Mouse (Mus musculus): ENCODE results near the gene Ptpn9. TPM values are rescaled to one million over a fixed set of nuclear protein-coding genes. Genes with fewer than 3 reads are reported as not detected.

The Ptpn9 gene
- polyA plus RNA-seq, 1 experiment: 0.24 TPM

DNA sequence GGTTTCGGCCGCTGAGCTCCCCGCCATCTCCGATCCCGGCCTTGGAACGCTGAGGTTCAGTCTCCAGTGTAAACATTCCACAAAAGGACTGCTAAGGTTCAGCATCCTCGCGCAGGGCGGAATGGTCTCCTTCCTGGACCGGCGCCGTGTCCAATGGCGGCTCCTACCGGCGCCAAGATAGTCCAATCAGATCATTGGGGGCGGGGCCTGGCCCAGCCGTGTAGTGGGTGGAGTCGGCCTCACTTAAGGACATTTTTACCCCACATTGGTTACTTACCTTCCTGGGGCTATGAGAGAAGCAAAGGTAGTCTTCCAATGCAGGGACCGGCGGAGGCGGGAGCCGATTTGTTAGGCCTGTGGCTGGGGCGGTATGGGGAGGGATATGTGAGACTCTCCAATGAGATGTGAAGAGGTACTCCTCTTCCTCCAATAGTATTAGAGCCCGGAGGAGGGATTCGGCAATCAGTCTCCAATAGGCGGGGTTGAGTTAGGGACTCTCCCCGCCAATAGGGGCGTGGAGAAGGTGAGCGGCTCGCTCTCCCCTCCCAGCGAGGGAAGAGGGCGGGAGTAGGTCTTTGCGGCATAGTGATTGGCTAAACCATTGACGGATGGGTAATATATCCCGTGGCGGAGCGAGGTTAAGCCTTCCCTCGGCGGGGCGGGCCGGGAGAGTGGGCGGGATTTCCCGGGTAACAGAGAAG lies 81.1 kb downstream of the Ptpn9 start:
- Histone ChIP-seq H3K36me3 (ENCODE audit: control insufficient read depth) (peaks cover 23% of the 10 kb centered on the region), H3K4me1 (ENCODE audit: control insufficient read depth) (peaks cover 64% of the 10 kb centered on the region), H3K4me3 (replicated peaks) (peak overlapping the region; percentile 97), H3K27me3 (ENCODE audit: control insufficient read depth) (no peaks in the 10 kb centered on the region), H3K9me3 (ENCODE audit: control insufficient read depth, low read length) (no peaks in the 10 kb centered on the region)
- TF ChIP-seq GATA1 (IDR thresholded peaks at IDR 0.05; ENCODE audit: low read length): no peak
- TF ChIP-seq TAL1 (IDR thresholded peaks at IDR 0.05; ENCODE audit: low read length): no peak

GRCm38 (mm10) chr9:57076701-57077660 lies 82.3 kb downstream of the Ptpn9 start:
- H3K27me3 ChIP-seq (ENCODE audit: control insufficient read depth): no peaks in the 10 kb centered on the region
- H3K4me1 ChIP-seq (ENCODE audit: control insufficient read depth): peaks cover 56% of the 10 kb centered on the region
- no peaks in the 10 kb centered on the region for H3K9me3 ChIP-seq (ENCODE audit: control insufficient read depth, low read length)
- peaks cover 30% of the 10 kb centered on the region for H3K36me3 ChIP-seq (ENCODE audit: control insufficient read depth)
- TF ChIP-seq TAL1 (IDR thresholded peaks at IDR 0.05; ENCODE audit: low read length): no peak
- no peak for TF ChIP-seq GATA1 (IDR thresholded peaks at IDR 0.05; ENCODE audit: low read length)
- peak overlapping the region; percentile 97 for H3K4me3 ChIP-seq (replicated peaks)

DNA sequence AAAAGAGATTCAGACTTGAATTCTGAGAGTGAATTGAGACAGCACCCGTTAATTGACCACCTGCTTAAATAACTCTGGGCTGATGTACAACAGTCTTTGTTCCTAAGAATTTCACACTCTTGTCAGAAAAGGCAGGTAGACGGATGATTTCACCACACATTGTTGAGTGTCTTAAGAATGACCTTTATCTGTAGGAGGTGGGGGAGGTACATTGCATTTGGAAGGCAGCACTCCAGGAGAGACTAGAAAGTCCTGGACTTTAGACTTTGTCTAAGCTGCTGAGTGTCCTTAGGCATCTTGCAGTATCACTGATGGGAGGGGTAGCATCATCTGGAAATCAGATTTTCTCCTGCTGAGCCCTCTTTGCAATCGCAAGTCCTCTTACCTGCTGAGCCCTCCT lies 87.5 kb downstream of the Ptpn9 start:
- H3K9me3 ChIP-seq (ENCODE audit: control insufficient read depth, low read length): no peaks in the 10 kb centered on the region
- H3K4me1 ChIP-seq (ENCODE audit: control insufficient read depth): peaks cover 18% of the 10 kb centered on the region
- H3K4me3 ChIP-seq (replicated peaks): no peak overlapping the region
- H3K27me3 ChIP-seq (ENCODE audit: control insufficient read depth): no peaks in the 10 kb centered on the region
- TF ChIP-seq TAL1 (IDR thresholded peaks at IDR 0.05; ENCODE audit: low read length) (no peak), GATA1 (IDR thresholded peaks at IDR 0.05; ENCODE audit: low read length) (no peak)
- peaks cover 75% of the 10 kb centered on the region for H3K36me3 ChIP-seq (ENCODE audit: control insufficient read depth)

Other genes starting within 250 kb of the Ptpn9 start
- gene Lingo1, start 198.5 kb upstream of the Ptpn9 start, polyA plus RNA-seq (2012): not detected in 2 replicates
- gene Odf3l1, start 130.2 kb upstream of the Ptpn9 start, polyA plus RNA-seq (2012): not detected in 2 replicates
- not detected in 2 replicates for gene Cspg4, start 129.9 kb upstream of the Ptpn9 start, polyA plus RNA-seq (2012)
- not detected in 2 replicates for gene Snx33, start 66.6 kb upstream of the Ptpn9 start, polyA plus RNA-seq (2012)
- gene Imp3, start 57.4 kb upstream of the Ptpn9 start, polyA plus RNA-seq (2012): 5.7 TPM in 2 replicates
- 0.11 TPM in 1 of 2 replicates, not detected in the other for gene Snupn, start 44.0 kb upstream of the Ptpn9 start, polyA plus RNA-seq (2012)
- gene Sin3a, start 77.1 kb downstream of the Ptpn9 start, polyA plus RNA-seq (2012): 0.63 and 0.75 TPM in 2 replicates
- 4.7 and 5.2 TPM in 2 replicates for gene Man2c1, start 135.8 kb downstream of the Ptpn9 start, polyA plus RNA-seq (2012)
- 0.10 and 0.19 TPM in 2 replicates for gene Neil1, start 153.4 kb downstream of the Ptpn9 start, polyA plus RNA-seq (2012)
- 3.9 and 4.1 TPM in 2 replicates for gene Commd4, start 163.4 kb downstream of the Ptpn9 start, polyA plus RNA-seq (2012)
- gene Trcg1, start 241.6 kb downstream of the Ptpn9 start, polyA plus RNA-seq (2012): not detected in 2 replicates